Mouse (Mus musculus) testis, adult 2 months (tissue): ENCODE results near the gene Lrmda.

Experiments used
- CTCF ChIP-seq: fragments of 200-500 bp; IDR thresholded peaks from 2 replicates; pipeline ENCODE4 v1.5.1; 2012; ENCODE audit warnings: low read depth, mild to moderate bottlenecking, inconsistent platforms, low read length, moderate library complexity; ENCODE audit not compliant: control insufficient read depth, insufficient read depth, insufficient replicate concordance
- POLR2A ChIP-seq: fragments of 200-500 bp; IDR thresholded peaks from 2 replicates; pipeline ENCODE4 v1.6.1; 2012; ENCODE audit warnings: low read depth, mild to moderate bottlenecking, inconsistent platforms, low read length, moderate library complexity; ENCODE audit not compliant: control insufficient read depth

DNA sequence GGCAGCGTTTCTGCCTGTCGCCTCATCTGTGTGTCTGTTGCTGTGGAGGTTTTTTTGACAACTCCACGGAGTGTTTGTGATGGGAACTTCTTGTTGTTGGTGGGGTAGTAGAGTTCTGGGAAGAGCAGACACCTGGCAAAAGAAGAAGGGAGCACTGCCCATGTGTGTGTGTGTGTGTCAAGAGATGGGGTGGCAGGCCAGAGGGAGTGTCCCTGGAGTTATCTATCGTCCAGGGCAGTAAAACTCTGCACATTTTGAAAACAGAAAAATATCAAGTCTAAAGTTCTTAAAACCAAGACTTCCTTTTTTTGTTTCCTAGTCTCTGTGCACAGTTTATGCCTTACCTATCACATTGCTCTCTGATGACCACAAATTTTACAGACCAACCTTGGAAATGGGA, 165.9 kb downstream of the Lrmda start:
- TF ChIP-seq POLR2A = no peak
- TF ChIP-seq CTCF = no peak
